Mouse (Mus musculus): Measurements from ENCODE around the gene Prpf3.
A peak's percentile ranks its signal among the peaks of the same experiment; 100 is the strongest.
"Not testable (repeated sequence)": the region's sequence is repeated elsewhere in the genome, so short reads cannot be mapped to it uniquely, and the experiment has no call there.

The Prpf3 gene

GRCm38 (mm10) chr3:95855502-95856089 is at the start of gene Prpf3:
Prpf3 (minus strand) TSS chr3:95855885.
- peak; percentile 95 for DNase-seq (ENCODE audit: low spot score)

GRCm38 (mm10) chr3:95904568-95904967 is 48.9 kb upstream of the Prpf3 start, which contains the start of gene Car14:
Car14 (minus strand) TSS chr3:95904691.
- peak; percentile 55 for DNase-seq (ENCODE audit: low spot score)

GRCm38 (mm10) chr3:95903753-95904502 is 48.2 kb upstream of the Prpf3 start:
- no peak for DNase-seq (ENCODE audit: low spot score)

- no peak for DNase-seq (ENCODE audit: low spot score)
Observed at GRCm38 (mm10) chr3:95902643-95903042, 47.0 kb upstream of the Prpf3 start.

GRCm38 (mm10) chr3:95902373-95902625 is 46.6 kb upstream of the Prpf3 start:
- DNase-seq (ENCODE audit: low spot score) = no peak

- DNase-seq (ENCODE audit: low spot score) = no peak
Observed at GRCm38 (mm10) chr3:95901616-95902372, 46.1 kb upstream of the Prpf3 start.

- DNase-seq (ENCODE audit: low spot score) = no peak
Observed at GRCm38 (mm10) chr3:95899800-95900524, 44.3 kb upstream of the Prpf3 start.

GRCm38 (mm10) chr3:95895501-95895900 is 39.8 kb upstream of the Prpf3 start:
- not testable (repeated sequence) for DNase-seq (ENCODE audit: low spot score)

GRCm38 (mm10) chr3:95894317-95895160 is 38.9 kb upstream of the Prpf3 start:
- peak; percentile 68 for DNase-seq (ENCODE audit: low spot score)

GRCm38 (mm10) chr3:95893606-95894316 is 38.1 kb upstream of the Prpf3 start, which contains the start of gene Aph1a:
Aph1a (plus strand) TSS chr3:95893969.
- DNase-seq (ENCODE audit: low spot score) = peak; percentile 94

GRCm38 (mm10) chr3:95893126-95893525 is 37.4 kb upstream of the Prpf3 start:
- no peak for DNase-seq (ENCODE audit: low spot score)

GRCm38 (mm10) chr3:95892066-95893052 is 36.7 kb upstream of the Prpf3 start:
- no peak for DNase-seq (ENCODE audit: low spot score)

GRCm38 (mm10) chr3:95891211-95892065 is 35.8 kb upstream of the Prpf3 start, which contains the start of gene BC028528:
BC028528 (minus strand) TSS chr3:95892005.
- DNase-seq (ENCODE audit: low spot score) = no peak

GRCm38 (mm10) chr3:95889664-95890063 is 34.0 kb upstream of the Prpf3 start:
- DNase-seq (ENCODE audit: low spot score) = no peak

GRCm38 (mm10) chr3:95887596-95887995 is 31.9 kb upstream of the Prpf3 start:
- no peak for DNase-seq (ENCODE audit: low spot score)

- no peak for DNase-seq (ENCODE audit: low spot score)
Observed at GRCm38 (mm10) chr3:95884400-95884799, 28.7 kb upstream of the Prpf3 start.

- DNase-seq (ENCODE audit: low spot score) = peak; percentile 65
Observed at GRCm38 (mm10) chr3:95882816-95883425, 27.2 kb upstream of the Prpf3 start.

Data from ovary, postnatal 36 days (tissue).